Mouse (Mus musculus) heart, postnatal 0 days (tissue): ENCODE measurements around the gene Flot1.

ENCODE experiments used
- CTCF ChIP-seq: IDR thresholded peaks from 2 replicates; pipeline ENCODE4 v1.5.1; 2016; ENCODE audit warnings: antibody characterized with exemption, control low read depth, low read depth
- EP300 ChIP-seq: IDR thresholded peaks from 2 replicates; pipeline ENCODE4 v1.6.1; 2016; ENCODE audit warnings: antibody characterized with exemption, low read depth

DNA sequence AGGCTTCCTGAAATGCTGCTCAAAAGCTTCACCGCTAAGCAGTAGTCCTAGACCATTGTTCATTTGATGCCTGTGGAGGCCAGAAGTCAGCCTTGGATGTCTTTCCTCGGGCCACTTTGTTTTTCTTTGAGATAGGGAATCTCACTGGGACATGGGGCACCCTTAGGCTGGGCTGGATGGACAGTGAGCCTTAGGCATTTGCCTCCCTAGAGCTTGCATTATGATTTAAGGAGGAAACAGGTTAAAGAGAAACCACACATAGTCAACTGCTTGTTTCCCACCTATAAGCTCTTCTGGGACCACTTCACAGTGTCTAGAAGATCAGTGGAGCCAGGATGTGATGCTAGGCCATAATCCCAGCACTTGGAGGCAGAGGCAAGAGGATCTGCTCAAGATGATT is 36.8 kb downstream of the Flot1 start:
- no peak for TF ChIP-seq CTCF
- no peak for TF ChIP-seq EP300
